Mouse (Mus musculus) forebrain, embryonic 13.5 days (tissue): ENCODE measurements at regions not wholly inside any gene's neighbourhood (a gene's known extent, or its start where the extent isn't known, plus 50 kb on each side); places are given as distances from the start of the nearest gene placed in this dataset.

Source experiments
- ATAC-seq: fragments of 200-750 bp; cut with Nextera tagmentation; 2 replicates; pipeline ENCODE4 v1.8.0; 2017
- H3K27ac ChIP-seq: fragments of 300-500 bp; sonication (generic); 2 replicates; pipeline ENCODE4 v1.5.1; 2015; ENCODE audit warnings: inconsistent platforms, mild to moderate bottlenecking, moderate library complexity
- H3K27me3 ChIP-seq: fragments of 300-500 bp; sonication (generic); 2 replicates; pipeline ENCODE4 v1.6.1; 2015; ENCODE audit warnings: mild to moderate bottlenecking, inconsistent platforms
- H3K36me3 ChIP-seq: fragments of 300-500 bp; sonication (generic); 2 replicates; pipeline ENCODE4 v1.6.1; 2015; ENCODE audit warnings: mild to moderate bottlenecking, inconsistent platforms; ENCODE audit not compliant: poor library complexity, severe bottlenecking
- H3K4me1 ChIP-seq: fragments of 300-500 bp; sonication (generic); 2 replicates; pipeline ENCODE4 v1.6.1; 2015; ENCODE audit warnings: inconsistent platforms
- H3K4me2 ChIP-seq: fragments of 300-500 bp; sonication (generic); 2 replicates; pipeline ENCODE4 v1.6.1; 2015; ENCODE audit warnings: inconsistent platforms, mild to moderate bottlenecking, moderate library complexity
- H3K4me3 ChIP-seq: fragments of 300-500 bp; sonication (generic); 2 replicates; pipeline ENCODE4 v1.5.1; 2015; ENCODE audit warnings: mild to moderate bottlenecking, inconsistent platforms
- H3K9ac ChIP-seq: fragments of 300-500 bp; sonication (generic); 2 replicates; pipeline ENCODE4 v1.6.1; 2015; ENCODE audit warnings: mild to moderate bottlenecking, inconsistent platforms
- H3K9me3 ChIP-seq: fragments of 300-500 bp; sonication (generic); replicated peaks from 2 replicates; pipeline ENCODE4 v1.6.1; 2016; ENCODE audit warnings: inconsistent platforms
- WGBS: fragments of 180-500 bp; shearing (Covaris S2); methylation state at CpG from one replicate; pipeline ENCODE4 v1.1.7; 2015; 5-methylcytosine and 5-hydroxymethylcytosine counted together

- Histone ChIP-seq H3K9ac (peak overlapping the region; percentile 30; the same call in 1 of the 2 replicates), H3K4me3 (no peak overlapping the region), H3K27ac (0 out of 2 replicates have a peak overlapping the region, but pooled peaks have one; percentile 2), H3K4me2 (peak overlapping the region; percentile 46), H3K27me3 (no peaks in the 10 kb centered on the region), H3K9me3 (no peaks in the 10 kb centered on the region), H3K4me1 (peaks cover 24% of the 10 kb centered on the region), H3K36me3 (no peaks in the 10 kb centered on the region)
- 77% methylated on average over 5 of the region's 5 CpGs for WGBS
- ATAC-seq, result no peak
Observed at GRCm38 (mm10) chr2:169445877-169446276, 141.7 kb downstream of the Gm11011 start.

DNA sequence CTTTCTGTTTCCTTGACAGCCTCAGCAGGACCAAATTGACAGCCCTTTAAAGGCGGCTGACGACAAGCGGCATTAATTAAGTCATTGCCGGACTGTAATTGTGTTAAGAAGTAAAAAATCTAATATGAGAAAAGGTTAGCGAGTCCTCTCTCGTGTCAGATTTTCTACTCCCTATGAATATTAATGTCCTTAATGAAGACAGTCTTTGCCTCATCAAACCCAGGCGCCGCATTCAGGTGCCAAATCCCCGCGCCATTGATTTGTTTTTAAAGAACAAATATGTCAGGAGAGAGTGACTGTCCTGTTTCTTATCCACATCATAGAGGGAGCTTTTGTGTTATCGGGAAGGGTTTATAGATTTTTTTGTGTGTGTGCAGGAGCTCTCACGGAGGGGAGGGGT is 142.2 kb downstream of the Gm11011 start:
- ATAC-seq, result no peak
- Histone ChIP-seq H3K27ac (0 out of 2 replicates have a peak overlapping the region, but pooled peaks have one; percentile 2), H3K4me2 (peak overlapping the region; percentile 46), H3K9me3 (no peaks in the 10 kb centered on the region), H3K27me3 (no peaks in the 10 kb centered on the region), H3K9ac (peak overlapping the region; percentile 30; the same call in 1 of the 2 replicates), H3K4me3 (0 out of 2 replicates have a peak overlapping the region, but pooled peaks have one; percentile 6), H3K36me3 (no peaks in the 10 kb centered on the region), H3K4me1 (peaks cover 24% of the 10 kb centered on the region)
- 29% methylated on average over 12 of the region's 12 CpGs for WGBS

GRCm38 (mm10) chr2:169443271-169443670 is 144.3 kb downstream of the Gm11011 start:
- WGBS, result 89% methylated on average over 8 of the region's 8 CpGs
- Histone ChIP-seq H3K36me3 (no peaks in the 10 kb centered on the region), H3K4me2 (no peak overlapping the region), H3K27me3 (no peaks in the 10 kb centered on the region), H3K27ac (no peak overlapping the region), H3K4me3 (no peak overlapping the region), H3K4me1 (peaks cover 24% of the 10 kb centered on the region), H3K9ac (no peak overlapping the region), H3K9me3 (no peaks in the 10 kb centered on the region)
- no peak for ATAC-seq

DNA sequence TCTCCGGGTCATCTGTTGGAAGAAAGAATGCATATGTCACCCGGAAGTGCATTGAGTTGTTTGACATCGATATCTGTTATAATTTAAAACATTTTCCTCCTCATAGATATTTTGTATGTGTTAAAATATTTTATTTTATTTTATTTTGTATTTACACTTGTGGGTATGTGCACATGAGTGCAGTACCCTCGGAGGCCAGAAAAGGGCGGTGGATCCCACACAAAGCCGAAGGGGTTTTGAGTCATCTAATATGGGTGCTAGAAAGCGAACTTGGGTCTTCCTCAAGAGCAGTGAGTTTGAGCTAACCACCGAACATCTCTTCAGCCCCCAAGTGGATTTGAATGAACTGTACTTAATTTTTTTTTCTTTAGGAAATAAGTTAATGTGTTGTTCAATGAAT is 156.0 kb downstream of the Gm11011 start:
- H3K9ac ChIP-seq, result no peak overlapping the region
- 95% methylated on average over 8 of the region's 8 CpGs for WGBS
- H3K27ac ChIP-seq, result no peak overlapping the region

GRCm38 (mm10) chr2:169429411-169429810 is 158.1 kb downstream of the Gm11011 start:
- WGBS, result 91% methylated on average over 7 of the region's 7 CpGs
- Histone ChIP-seq H3K9ac (no peak overlapping the region), H3K4me2 (no peak overlapping the region), H3K27me3 (no peaks in the 10 kb centered on the region), H3K4me3 (no peak overlapping the region), H3K4me1 (peaks cover 1% of the 10 kb centered on the region; the same call in 1 of the 2 replicates), H3K9me3 (no peaks in the 10 kb centered on the region), H3K36me3 (no peaks in the 10 kb centered on the region), H3K27ac (no peak overlapping the region)
- ATAC-seq, result no peak

More for the DNA sequence above, 156.0 kb downstream of the Gm11011 start:
- H3K4me3 ChIP-seq, result no peak overlapping the region
- no peaks in the 10 kb centered on the region for H3K36me3 ChIP-seq
- no peaks in the 10 kb centered on the region for H3K27me3 ChIP-seq
- no peak for ATAC-seq
- H3K4me2 ChIP-seq, result no peak overlapping the region
- H3K4me1 ChIP-seq, result no peaks in the 10 kb centered on the region
- H3K9me3 ChIP-seq, result no peaks in the 10 kb centered on the region; the same call in 1 of the 2 replicates

DNA sequence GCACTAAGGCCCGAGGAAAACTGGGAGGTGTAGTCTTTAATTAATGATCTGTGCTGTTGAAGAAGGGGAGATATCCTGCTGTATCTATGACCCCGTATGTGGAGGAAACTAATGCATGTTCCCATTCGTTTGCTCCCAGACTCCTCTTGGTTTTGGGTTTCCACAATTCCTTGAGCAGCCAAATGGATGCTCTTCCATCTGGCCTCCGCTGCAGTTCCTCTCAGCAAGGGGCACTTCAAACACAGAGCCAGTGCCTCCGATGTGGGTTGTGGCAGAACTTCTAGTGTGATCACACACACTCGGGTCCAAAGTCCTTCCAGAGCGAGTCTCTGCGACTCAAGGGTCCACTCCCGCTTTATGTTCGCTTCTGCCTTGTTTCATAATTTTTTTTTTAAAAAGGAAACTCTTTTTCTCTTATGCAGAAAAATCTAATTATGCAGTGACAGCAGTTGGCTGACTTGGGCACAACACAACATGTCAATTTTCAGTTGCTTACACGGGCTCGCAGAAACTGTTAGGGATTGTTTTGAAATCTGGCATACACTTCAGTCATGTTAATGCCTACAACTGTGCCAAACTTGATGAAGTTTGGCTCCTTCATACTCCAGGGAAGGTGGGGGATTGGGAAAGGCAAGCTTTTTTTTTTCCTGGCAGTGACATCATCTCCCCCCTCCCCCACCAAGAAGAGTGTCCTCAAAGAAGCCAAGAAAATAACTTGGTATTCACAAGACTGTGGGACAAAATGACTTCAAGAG is 163.2 kb downstream of the Gm11011 start:
- no peak overlapping the region for H3K27ac ChIP-seq
- H3K4me1 ChIP-seq, result peaks cover 9% of the 10 kb centered on the region; the same call in 1 of the 2 replicates
- H3K27me3 ChIP-seq, result no peaks in the 10 kb centered on the region
- H3K9ac ChIP-seq, result no peak overlapping the region
- no peaks in the 10 kb centered on the region for H3K9me3 ChIP-seq
- no peak overlapping the region for H3K4me3 ChIP-seq
- H3K4me2 ChIP-seq, result no peak overlapping the region
- ATAC-seq, result peak; percentile 80; the same call in 1 of the 2 replicates
- H3K36me3 ChIP-seq, result no peaks in the 10 kb centered on the region
- WGBS, result 74% methylated on average over 12 of the region's 12 CpGs

GRCm38 (mm10) chr2:169412361-169412760 is 175.2 kb downstream of the Gm11011 start:
- 15% methylated on average over 6 of the region's 6 CpGs for WGBS
- Histone ChIP-seq H3K4me2 (no peak overlapping the region), H3K36me3 (no peaks in the 10 kb centered on the region), H3K27ac (no peak overlapping the region), H3K9me3 (0 out of 2 replicates have a peak, but pooled peaks cover 3% of the 10 kb centered on the region), H3K9ac (no peak overlapping the region), H3K27me3 (no peaks in the 10 kb centered on the region), H3K4me3 (no peak overlapping the region), H3K4me1 (peaks cover 13% of the 10 kb centered on the region)
- 0 out of 2 replicates have a peak, but pooled peaks have one; percentile 36 for ATAC-seq

- Histone ChIP-seq H3K4me3 (no peak overlapping the region), H3K27me3 (no peaks in the 10 kb centered on the region), H3K9me3 (0 out of 2 replicates have a peak, but pooled peaks cover 3% of the 10 kb centered on the region), H3K36me3 (no peaks in the 10 kb centered on the region), H3K4me2 (no peak overlapping the region), H3K4me1 (peaks cover 22% of the 10 kb centered on the region), H3K27ac (no peak overlapping the region), H3K9ac (no peak overlapping the region)
- ATAC-seq, result no peak
- 68% methylated on average over 3 of the region's 3 CpGs for WGBS
Observed at GRCm38 (mm10) chr2:169410080-169410479, 177.5 kb downstream of the Gm11011 start.

DNA sequence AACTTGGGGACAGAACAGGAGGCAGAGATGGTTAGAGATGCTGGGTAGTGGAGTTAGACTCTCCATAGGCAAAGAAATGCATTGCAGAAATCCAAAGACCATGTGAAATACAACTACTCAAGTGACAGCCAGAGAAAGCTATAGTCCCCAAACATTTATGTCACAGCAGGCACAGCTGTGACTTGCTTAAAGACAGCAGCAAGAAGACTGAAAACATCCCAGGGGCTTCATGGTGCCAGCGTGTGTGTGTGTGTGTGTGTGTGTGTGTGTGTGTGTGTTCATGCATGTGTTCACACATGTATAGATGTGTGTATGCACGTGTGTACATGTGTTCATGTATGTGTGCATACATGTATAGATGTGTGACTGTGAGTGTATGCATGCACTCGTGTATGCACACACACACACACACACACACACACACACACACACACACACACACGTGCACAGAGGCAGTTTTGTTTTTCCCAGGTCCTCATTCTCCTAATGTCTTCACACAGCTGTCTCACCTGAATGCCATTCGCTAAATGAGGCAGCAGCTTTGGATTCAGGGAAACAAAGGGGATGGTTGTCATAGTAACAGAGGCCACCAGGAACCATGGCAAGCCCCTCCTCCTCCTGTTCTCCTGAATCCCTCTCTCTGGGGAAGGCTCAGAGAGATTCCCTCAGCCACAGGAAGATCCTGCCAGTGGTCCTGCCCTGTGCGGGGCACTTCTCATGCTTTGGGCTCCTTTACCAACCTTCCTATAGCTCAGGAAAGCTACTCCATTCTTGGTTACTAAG is 182.4 kb downstream of the Gm11011 start:
- Histone ChIP-seq H3K4me1 (peaks cover 20% of the 10 kb centered on the region), H3K9ac (no peak overlapping the region), H3K27me3 (no peaks in the 10 kb centered on the region), H3K36me3 (no peaks in the 10 kb centered on the region), H3K4me3 (no peak overlapping the region), H3K4me2 (peak overlapping the region; percentile 19), H3K9me3 (no peaks in the 10 kb centered on the region), H3K27ac (peak overlapping the region; percentile 79)
- 9% methylated on average over 6 of the region's 6 CpGs for WGBS
- peak; percentile 96 for ATAC-seq

DNA sequence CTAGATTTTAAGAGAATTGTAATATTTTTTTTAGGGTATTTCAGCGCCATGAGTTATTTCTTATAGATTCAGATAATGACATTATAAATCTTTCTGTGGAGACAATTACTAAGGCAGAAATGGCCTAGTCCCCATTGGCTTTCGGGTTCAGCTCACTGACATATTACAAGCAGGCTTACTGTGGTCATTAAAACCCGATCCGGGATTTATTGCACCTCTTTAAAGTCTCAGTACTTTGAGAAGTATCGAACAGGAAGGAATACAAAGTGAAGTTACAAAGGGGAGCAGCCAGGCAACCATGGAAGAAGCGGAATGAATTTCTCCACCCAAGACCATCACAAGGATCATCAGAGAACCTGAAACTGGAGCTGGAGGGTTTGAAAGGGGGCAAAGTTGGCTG is 189.8 kb downstream of the Gm11011 start:
- Histone ChIP-seq H3K27me3 (no peaks in the 10 kb centered on the region), H3K4me2 (no peak overlapping the region), H3K9ac (no peak overlapping the region), H3K4me1 (no peaks in the 10 kb centered on the region), H3K4me3 (no peak overlapping the region), H3K36me3 (no peaks in the 10 kb centered on the region), H3K27ac (no peak overlapping the region), H3K9me3 (no peaks in the 10 kb centered on the region)
- 72% methylated on average over 6 of the region's 6 CpGs for WGBS
- no peak for ATAC-seq

- Histone ChIP-seq H3K4me1 (no peaks in the 10 kb centered on the region), H3K9me3 (no peaks in the 10 kb centered on the region), H3K27ac (no peak overlapping the region), H3K9ac (no peak overlapping the region), H3K27me3 (no peaks in the 10 kb centered on the region), H3K36me3 (no peaks in the 10 kb centered on the region), H3K4me2 (no peak overlapping the region), H3K4me3 (no peak overlapping the region)
- no peak for ATAC-seq
- WGBS, result 85% methylated on average over 4 of the region's 4 CpGs
Observed at GRCm38 (mm10) chr2:169397013-169397412, 190.5 kb downstream of the Gm11011 start.

DNA sequence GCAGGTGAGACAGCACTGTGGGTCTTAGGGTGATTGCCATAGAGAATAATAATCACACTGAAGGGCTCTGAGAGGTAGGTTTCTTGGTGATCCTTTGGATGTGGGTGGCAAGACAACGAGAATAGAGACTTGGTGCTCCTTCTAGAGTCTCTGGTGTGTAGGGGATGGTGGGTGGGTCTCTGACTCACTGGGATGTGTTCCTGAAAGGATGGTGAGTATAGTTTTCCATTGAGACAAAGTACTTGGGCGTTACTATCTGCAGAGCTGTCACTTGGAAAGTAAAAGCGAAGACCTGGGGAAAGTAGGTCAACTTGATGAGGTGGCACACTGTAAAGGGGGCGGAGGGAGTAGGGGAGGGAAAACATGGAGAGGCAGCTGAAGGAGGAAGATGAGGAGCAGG is 191.3 kb downstream of the Gm11011 start:
- Histone ChIP-seq H3K9me3 (no peaks in the 10 kb centered on the region), H3K27me3 (no peaks in the 10 kb centered on the region), H3K4me3 (no peak overlapping the region), H3K4me2 (no peak overlapping the region), H3K27ac (no peak overlapping the region), H3K36me3 (no peaks in the 10 kb centered on the region), H3K4me1 (no peaks in the 10 kb centered on the region), H3K9ac (no peak overlapping the region)
- WGBS, result 88% methylated on average over 4 of the region's 4 CpGs
- ATAC-seq, result no peak
